Comparison of ENCODE assay signal across 13 mouse cellular contexts in the genomic region with DNA sequence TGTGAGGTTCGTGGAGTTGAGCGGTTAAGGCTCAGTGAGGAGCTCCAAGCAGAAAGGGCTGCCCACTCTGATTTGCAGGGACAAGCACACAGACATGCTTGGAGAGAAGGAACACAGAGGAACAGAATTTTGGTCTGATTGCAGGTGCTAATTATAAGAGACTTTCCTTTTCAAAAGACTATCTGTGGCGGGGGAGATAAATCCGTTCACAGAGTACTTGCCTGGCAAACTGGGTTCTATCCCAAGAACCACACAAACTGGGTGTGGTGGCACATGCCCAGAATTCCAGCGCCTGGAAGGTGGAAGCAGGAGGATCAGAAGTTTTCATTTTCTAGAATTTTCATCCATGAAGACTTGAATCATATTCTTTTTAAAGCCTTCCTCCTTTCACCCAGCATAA.
"Had no signal": no experiment of that assay in that cellular context is flagged by ENCODE, and none has a peak within 500 bp of the region (broad histone marks: within the 10 kb centered on the region; RNA-seq: fewer than 3 reads in every experiment).

No protein-coding gene starts in this region.

- H3K27me3 ChIP-seq: neural tube, embryonic 12.5 days had no signal

- H3K4me2 ChIP-seq: lung, embryonic 14.5 days; midbrain, embryonic 12.5 days; neural tube, embryonic 12.5 days had no signal

- H3K27ac ChIP-seq: midbrain, embryonic 10.5 days; midbrain, embryonic 12.5 days; neural tube, embryonic 12.5 days had no signal

- H3K36me3 ChIP-seq: midbrain, embryonic 10.5 days; midbrain, embryonic 12.5 days; neural tube, embryonic 12.5 days had no signal

- DNase-seq: lung, embryonic 14.5 days; lung, postnatal 10 days; lung, postnatal 4 days; midbrain, embryonic 14.5 days; retina, postnatal 1 day; right cerebral cortex, postnatal 25 days; right cerebral cortex, postnatal 4 days; thymus, adult 2 months; thymus, postnatal 25 days; thymus, postnatal 4 days had no signal

- H3K4me3 ChIP-seq: midbrain, embryonic 10.5 days; midbrain, embryonic 12.5 days; neural tube, embryonic 12.5 days had no signal
